Mouse (Mus musculus) limb, embryonic 14.5 days (tissue): Measurements from ENCODE around the gene Tspan1. TPM values are rescaled to one million over a fixed set of nuclear protein-coding genes. Genes with fewer than 3 reads are reported as not detected.
A peak's percentile ranks its signal among the peaks of the same experiment; 100 is the strongest.

ENCODE experiments used
- ATAC-seq: fragments of 200-750 bp; cut with Nextera tagmentation; 2 replicates; pipeline ENCODE4 v1.8.0; 2017; ENCODE audit warnings: low read depth, moderate number of reproducible peaks, moderate TSS enrichment; ENCODE audit not compliant: low FRiP score
- DNase-seq: peaks from one replicate; pipeline ENCODE4 v3.0.0-alpha.2; 2015; ENCODE audit warnings: low spot score
- H3K27ac ChIP-seq: fragments of 300-500 bp; sonication (generic); replicated peaks from 2 replicates; pipeline ENCODE4 v1.5.1; 2014; ENCODE audit warnings: low read depth, mild to moderate bottlenecking, low read length, moderate library complexity, mixed read lengths
- H3K27me3 ChIP-seq: fragments of 300-500 bp; sonication (generic); 2 replicates; pipeline ENCODE4 v1.6.1; 2014; ENCODE audit warnings: low read length, mixed read lengths; ENCODE audit not compliant: control insufficient read depth, insufficient read depth
- H3K36me3 ChIP-seq: fragments of 300-500 bp; sonication (generic); 2 replicates; pipeline ENCODE4 v1.6.1; 2014; ENCODE audit warnings: mild to moderate bottlenecking, low read length, moderate library complexity, mixed read lengths; ENCODE audit not compliant: control insufficient read depth, insufficient read depth
- H3K4me1 ChIP-seq: fragments of 300-500 bp; sonication (generic); 2 replicates; pipeline ENCODE4 v1.6.1; 2014; ENCODE audit warnings: antibody characterized with exemption, low read length, mixed read lengths; ENCODE audit not compliant: control insufficient read depth, insufficient read depth
- H3K4me2 ChIP-seq: fragments of 300-500 bp; sonication (generic); replicated peaks from 2 replicates; pipeline ENCODE4 v1.6.1; 2014; ENCODE audit warnings: low read depth, mild to moderate bottlenecking, low read length, moderate library complexity; ENCODE audit not compliant: severe bottlenecking
- H3K4me3 ChIP-seq: fragments of 300-500 bp; sonication (generic); replicated peaks from 2 replicates; pipeline ENCODE4 v1.5.1; 2014; ENCODE audit warnings: low read length
- H3K9ac ChIP-seq: fragments of 300-500 bp; sonication (generic); 2 replicates; pipeline ENCODE4 v1.6.1; 2014; ENCODE audit warnings: mild to moderate bottlenecking, low read depth, low read length, moderate library complexity; ENCODE audit not compliant: severe bottlenecking
- H3K9me3 ChIP-seq: fragments of 300-500 bp; sonication (generic); 2 replicates; pipeline ENCODE4 v1.6.1; 2016; ENCODE audit warnings: low read length; ENCODE audit not compliant: control insufficient read depth
- POLR2A ChIP-seq: fragments of 200-500 bp; IDR thresholded peaks from 2 replicates; pipeline ENCODE4 v1.8.0; 2012; ENCODE audit warnings: inconsistent platforms, mild to moderate bottlenecking, moderate library complexity, borderline replicate concordance; ENCODE audit not compliant: insufficient read depth, insufficient read length; ENCODE audit errors: extremely low read depth
- WGBS: fragments of 180-500 bp; shearing (Covaris S2); extraction: QIAGEN DNeasy Blood & Tissue Kit; methylation state at CpG from one replicate; pipeline ENCODE4 v1.1.7; 2014; 5-methylcytosine and 5-hydroxymethylcytosine counted together
- polyA plus RNA-seq, 2 experiments: library from polyadenylated mRNA; depleted of rRNA in 1 of 2; stranded (reverse) in 1 of 2; unstranded in 1 of 2; fragments of >200 nt; fragmentation: Nextera tagmentation in 1 of 2; extraction: Ambion mirVana in 1 of 2; gene quantifications; 2 replicates each; pipeline versions ENCODE4 v1.2.1 to v1.2.3; 2012 to 2014

Gene Tspan1
- polyA plus RNA-seq, 2 experiments = not detected

- peak; percentile 38; the same call in 1 of the 2 replicates for TF ChIP-seq POLR2A
- Histone ChIP-seq H3K4me1 (peaks cover 5% of the 10 kb centered on the region), H3K27me3 (no peaks in the 10 kb centered on the region), H3K27ac (0 out of 2 replicates have a peak within 1 kb of the TSS, but pooled peaks have one; percentile 10), H3K4me2 (peak within 1 kb of the TSS; percentile 64), H3K36me3 (no peaks in the 10 kb centered on the region; the same call in 1 of the 2 replicates), H3K4me3 (peak within 1 kb of the TSS; percentile 53), H3K9ac (peak within 1 kb of the TSS; percentile 60), H3K9me3 (no peaks in the 10 kb centered on the region)
- WGBS = 2% methylated on average over 24 of the region's 24 CpGs
- peak; percentile 99 for DNase-seq
- peak; percentile 99 for ATAC-seq
Measured at GRCm38 (mm10) chr4:116123602-116124519, 43.5 kb downstream of the Tspan1 start, which contains the start of the genes Rad54l and Pomgnt1. Gene Rad54l (minus strand): TSS chr4:116123690. Gene Pomgnt1 (plus strand): TSS chr4:116123840.

GRCm38 (mm10) chr4:116122762-116123161, 44.6 kb downstream of the Tspan1 start:
- Histone ChIP-seq H3K27me3 (no peaks in the 10 kb centered on the region), H3K9me3 (no peaks in the 10 kb centered on the region), H3K27ac (no peak overlapping the region), H3K4me3 (peak overlapping the region; percentile 53), H3K36me3 (peaks cover 2% of the 10 kb centered on the region), H3K4me1 (peaks cover 5% of the 10 kb centered on the region), H3K4me2 (peak overlapping the region; percentile 64), H3K9ac (peak overlapping the region; percentile 60)
- ATAC-seq = no peak
- no peak for DNase-seq
- TF ChIP-seq POLR2A = no peak
- WGBS = 0% methylated on average over 1 of the region's 1 CpGs

Other genes starting within 250 kb of the Tspan1 start
- gene Dmbx1, start 227.7 kb downstream of the Tspan1 start, polyA plus RNA-seq (2012; rRNA removed) = 0.05 and 0.09 TPM in 2 replicates
- not detected in 2 replicates for gene Dmbx1, start 227.7 kb downstream of the Tspan1 start, polyA plus RNA-seq (2014; fragmentation: Nextera tagmentation; extraction: Ambion mirVana)
- 1.7 and 1.9 TPM in 2 replicates for gene Faah, start 149.7 kb downstream of the Tspan1 start, polyA plus RNA-seq (2012; rRNA removed)
- 1.9 and 2.1 TPM in 2 replicates for gene Faah, start 149.7 kb downstream of the Tspan1 start, polyA plus RNA-seq (2014; fragmentation: Nextera tagmentation; extraction: Ambion mirVana)
- 12.7 and 13.4 TPM in 2 replicates for gene Nsun4, start 113.7 kb downstream of the Tspan1 start, polyA plus RNA-seq (2012; rRNA removed)
- gene Nsun4, start 113.7 kb downstream of the Tspan1 start, polyA plus RNA-seq (2014; fragmentation: Nextera tagmentation; extraction: Ambion mirVana) = 18.8 and 21.0 TPM in 2 replicates
- gene Uqcrh, start 92.5 kb downstream of the Tspan1 start, polyA plus RNA-seq (2012; rRNA removed) = 318 and 510 TPM in 2 replicates
- 494 and 543 TPM in 2 replicates for gene Uqcrh, start 92.5 kb downstream of the Tspan1 start, polyA plus RNA-seq (2014; fragmentation: Nextera tagmentation; extraction: Ambion mirVana)
- gene Lrrc41, start 92.3 kb downstream of the Tspan1 start, polyA plus RNA-seq (2012; rRNA removed) = 60.2 and 92.2 TPM in 2 replicates
- 80.8 and 89.3 TPM in 2 replicates for gene Lrrc41, start 92.3 kb downstream of the Tspan1 start, polyA plus RNA-seq (2014; fragmentation: Nextera tagmentation; extraction: Ambion mirVana)
- 18.2 TPM in 2 replicates for gene Rad54l, start 43.9 kb downstream of the Tspan1 start, polyA plus RNA-seq (2012; rRNA removed)
- gene Rad54l, start 43.9 kb downstream of the Tspan1 start, polyA plus RNA-seq (2014; fragmentation: Nextera tagmentation; extraction: Ambion mirVana) = 22.3 and 25.9 TPM in 2 replicates
- gene Pomgnt1, start 43.8 kb downstream of the Tspan1 start, polyA plus RNA-seq (2012; rRNA removed) = 79.5 and 79.6 TPM in 2 replicates
- gene Pomgnt1, start 43.8 kb downstream of the Tspan1 start, polyA plus RNA-seq (2014; fragmentation: Nextera tagmentation; extraction: Ambion mirVana) = 62.7 and 67.0 TPM in 2 replicates
- gene Lurap1, start 16.3 kb downstream of the Tspan1 start, polyA plus RNA-seq (2012; rRNA removed) = 1.7 and 2.1 TPM in 2 replicates
- 2.5 and 3.1 TPM in 2 replicates for gene Lurap1, start 16.3 kb downstream of the Tspan1 start, polyA plus RNA-seq (2014; fragmentation: Nextera tagmentation; extraction: Ambion mirVana)
- not detected in 2 replicates for gene 1700042G07Rik, start 5.8 kb upstream of the Tspan1 start, polyA plus RNA-seq (2012; rRNA removed)
- gene 1700042G07Rik, start 5.8 kb upstream of the Tspan1 start, polyA plus RNA-seq (2014; fragmentation: Nextera tagmentation; extraction: Ambion mirVana) = not detected in 2 replicates
- not detected in 2 replicates for gene Gm49337, start 5.8 kb upstream of the Tspan1 start, polyA plus RNA-seq (2012; rRNA removed)
- not detected in 2 replicates for gene Gm49337, start 5.8 kb upstream of the Tspan1 start, polyA plus RNA-seq (2014; fragmentation: Nextera tagmentation; extraction: Ambion mirVana)
- gene Pik3r3, start 54.0 kb upstream of the Tspan1 start, polyA plus RNA-seq (2012; rRNA removed) = 24.8 and 27.1 TPM in 2 replicates
- 14.7 and 21.7 TPM in 2 replicates for gene Pik3r3, start 54.0 kb upstream of the Tspan1 start, polyA plus RNA-seq (2014; fragmentation: Nextera tagmentation; extraction: Ambion mirVana)